Mouse (Mus musculus): ENCODE data around the gene Hexb. TPM values are rescaled to one million over a fixed set of nuclear protein-coding genes. Genes with fewer than 3 reads are reported as not detected.

The Hexb gene
- polyA plus RNA-seq (2015; fragmentation: Illumina TruSeq; extraction: RNeasy Lipid Tissue Mini Kit (QIAGEN cat#74804); ENCODE audit: insufficient read depth, low read depth, low replicate concordance) = 14.3 TPM

DNA sequence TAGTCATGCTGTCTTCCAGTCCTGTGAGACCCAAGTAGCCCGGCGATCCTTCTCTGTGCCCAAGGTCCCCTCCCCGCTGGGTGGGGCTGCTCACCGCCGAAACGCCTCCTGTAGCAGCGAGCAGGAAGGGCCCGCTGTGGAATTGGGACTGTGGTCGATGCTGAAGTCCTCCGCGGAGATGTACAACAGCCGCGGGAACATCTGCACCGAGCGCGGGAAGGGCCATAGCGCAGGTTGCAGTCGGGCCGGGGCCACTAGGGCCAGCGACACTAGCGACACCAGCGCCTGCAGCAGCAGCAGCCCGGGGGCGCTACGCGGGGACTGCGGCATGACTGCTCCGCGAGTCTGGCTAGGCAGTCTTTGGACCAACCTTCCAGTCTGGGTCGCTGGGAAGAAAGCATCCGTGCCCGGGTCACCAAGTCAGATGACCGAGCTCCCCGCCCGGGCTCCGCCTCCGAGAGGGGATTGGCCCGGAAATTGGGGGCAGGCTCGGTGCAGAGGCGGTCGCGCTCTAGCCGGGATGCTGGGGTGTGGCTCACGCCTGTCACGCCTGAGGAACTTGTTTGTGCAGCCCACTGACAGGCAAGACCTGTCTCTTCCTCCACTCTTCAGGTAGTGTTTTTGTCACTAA lies at the start of gene Hexb:
Hexb (minus strand) TSS at position 426 of the 631 bp plus-strand sequence.

DNA sequence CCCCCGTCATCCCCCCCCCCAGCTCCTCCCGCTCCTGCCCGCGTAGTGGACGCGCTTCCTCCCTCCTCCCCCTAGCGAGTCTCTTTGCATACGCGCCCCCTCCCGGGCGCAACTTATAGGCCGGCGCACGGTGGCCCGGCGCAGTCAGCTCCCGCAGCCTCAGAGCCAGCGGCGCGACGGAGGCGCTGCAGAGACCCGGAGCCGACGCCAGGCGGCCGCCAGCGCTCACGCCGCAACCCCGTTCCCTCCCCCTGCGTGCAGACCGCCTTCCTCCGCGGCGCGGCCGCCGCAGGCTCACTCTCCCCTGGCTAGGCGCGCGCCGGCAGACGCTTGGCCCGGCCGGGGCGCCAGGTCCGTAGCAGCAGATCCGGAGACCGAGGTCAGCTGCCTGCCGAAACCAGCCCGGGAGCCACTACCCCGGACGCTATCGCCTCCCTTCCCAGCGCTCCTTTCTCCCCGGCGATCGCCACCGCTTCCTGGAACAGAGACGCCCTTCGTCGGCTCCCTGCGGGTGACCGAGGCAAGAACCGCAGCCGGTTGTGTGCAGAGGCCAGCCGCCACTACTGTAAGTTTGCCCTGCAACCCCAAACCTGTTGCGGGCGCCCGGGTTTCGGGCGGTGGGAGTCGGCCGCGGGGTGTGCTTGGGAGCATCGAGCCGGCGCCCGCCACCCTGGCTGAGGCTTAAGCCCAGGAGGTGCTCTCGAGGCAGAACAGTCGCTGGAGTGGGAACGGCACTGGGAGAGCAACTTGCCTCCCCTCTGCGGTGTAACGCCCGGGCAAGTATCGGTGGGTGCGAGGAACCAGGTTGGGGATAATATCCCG lies 43.0 kb upstream of the Hexb start, which contains the start of gene Enc1:
Enc1 (plus strand) TSS at position 141 of the 822 bp plus-strand sequence.

DNA sequence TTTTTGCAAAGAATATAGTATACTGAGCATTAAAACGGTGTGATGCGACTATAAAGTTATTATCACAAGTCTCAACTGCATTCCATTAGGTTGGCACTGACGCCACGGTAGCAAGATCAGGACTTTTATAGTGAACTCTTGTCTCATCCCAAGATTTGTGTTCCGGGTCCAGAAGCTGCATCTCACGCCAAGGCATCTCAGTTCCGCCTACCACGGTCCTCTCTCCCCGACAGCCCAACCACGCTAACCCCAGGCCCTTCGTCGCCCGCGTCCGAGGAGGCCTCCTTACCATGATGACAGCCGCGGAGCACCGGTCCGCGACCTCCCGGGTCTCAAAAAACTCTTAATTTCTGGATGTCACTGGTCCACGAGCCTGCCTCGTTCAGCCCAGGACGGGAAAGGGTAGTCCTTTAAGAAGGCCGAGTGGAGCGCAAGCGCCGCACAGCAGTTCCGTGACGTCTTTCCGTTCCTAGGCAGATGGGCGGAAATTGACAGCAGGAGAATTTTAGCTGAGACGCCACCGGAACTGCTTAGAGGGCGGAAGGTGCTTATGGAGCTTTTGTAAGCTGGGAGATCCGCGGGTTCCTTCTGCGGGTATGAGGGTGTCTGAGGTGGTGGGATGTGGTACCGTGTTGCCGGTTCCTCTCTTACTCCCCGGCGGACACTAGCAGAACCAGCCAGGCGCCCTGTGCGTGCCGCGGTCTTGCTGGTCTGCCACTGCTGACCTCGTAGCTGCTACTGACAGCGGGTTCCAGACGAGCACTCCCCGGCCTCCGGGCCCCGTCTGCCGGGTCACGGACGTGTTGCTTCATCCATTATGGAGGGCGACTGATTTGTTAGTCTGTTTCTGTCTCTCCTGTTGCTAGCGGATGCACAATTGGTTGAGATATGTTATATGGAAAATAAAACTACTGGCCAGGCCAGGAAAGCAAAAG lies 60.4 kb downstream of the Hexb start, which contains the start of the genes Gfm2 and Nsa2:
Gfm2 (plus strand) TSS at position 472 of the 935 bp plus-strand sequence.
Nsa2 (minus strand) TSS at position 472 of the 935 bp plus-strand sequence.

Other genes starting within 250 kb of the Hexb start
- not detected for gene 1700029F12Rik, start 164.0 kb downstream of the Hexb start, polyA plus RNA-seq (2015; fragmentation: Illumina TruSeq; extraction: RNeasy Lipid Tissue Mini Kit (QIAGEN cat#74804); ENCODE audit: insufficient read depth, low read depth, low replicate concordance)
- gene Fam169a, start 131.1 kb downstream of the Hexb start, polyA plus RNA-seq (2015; fragmentation: Illumina TruSeq; extraction: RNeasy Lipid Tissue Mini Kit (QIAGEN cat#74804); ENCODE audit: insufficient read depth, low read depth, low replicate concordance) = 0.17 TPM
- not detected for gene Gm6169, start 99.1 kb downstream of the Hexb start, polyA plus RNA-seq (2015; fragmentation: Illumina TruSeq; extraction: RNeasy Lipid Tissue Mini Kit (QIAGEN cat#74804); ENCODE audit: insufficient read depth, low read depth, low replicate concordance)
- gene Gfm2, start 60.4 kb downstream of the Hexb start, polyA plus RNA-seq (2015; fragmentation: Illumina TruSeq; extraction: RNeasy Lipid Tissue Mini Kit (QIAGEN cat#74804); ENCODE audit: insufficient read depth, low read depth, low replicate concordance) = 8.0 TPM
- 24.7 TPM for gene Nsa2, start 60.4 kb downstream of the Hexb start, polyA plus RNA-seq (2015; fragmentation: Illumina TruSeq; extraction: RNeasy Lipid Tissue Mini Kit (QIAGEN cat#74804); ENCODE audit: insufficient read depth, low read depth, low replicate concordance)
- gene Enc1, start 42.7 kb upstream of the Hexb start, polyA plus RNA-seq (2015; fragmentation: Illumina TruSeq; extraction: RNeasy Lipid Tissue Mini Kit (QIAGEN cat#74804); ENCODE audit: insufficient read depth, low read depth, low replicate concordance) = 4.5 TPM